Mouse (Mus musculus) lung, postnatal 10 days (tissue): ENCODE data around the gene Ccdc30.

Source experiments
- DNase-seq: peaks from one replicate; pipeline ENCODE4 v3.0.0; 2021

The Ccdc30 gene

GRCm38 (mm10) chr4:119415072-119415753, at the start of gene Ccdc30:
Gene Ccdc30, minus strand, starts transcription at chr4:119415521.
- DNase-seq, result peak; percentile 95

- no peak for DNase-seq
Measured at GRCm38 (mm10) chr4:119463756-119464419, 48.6 kb upstream of the Ccdc30 start.

GRCm38 (mm10) chr4:119462858-119463755, 47.8 kb upstream of the Ccdc30 start:
- DNase-seq, result peak; percentile 86

DNA sequence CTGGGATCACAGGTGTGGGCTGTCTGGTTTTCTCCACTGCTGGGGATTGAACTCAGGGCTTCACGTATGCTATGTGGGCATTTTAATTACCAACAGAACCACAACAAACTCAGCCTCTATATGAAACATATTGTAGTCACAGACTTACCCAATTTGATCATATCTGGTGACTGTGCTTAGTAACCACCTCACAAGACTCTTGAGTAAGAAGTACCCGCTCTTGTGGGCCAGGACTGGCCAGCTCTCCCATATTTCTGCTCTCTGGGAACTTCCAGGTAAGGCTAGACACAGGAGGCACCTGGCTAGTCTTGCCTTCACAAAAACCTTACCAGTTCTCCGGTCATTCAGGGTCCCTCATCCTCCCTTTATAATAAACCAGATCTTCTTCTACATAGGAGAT, 47.1 kb upstream of the Ccdc30 start:
- DNase-seq, result no peak

- peak; percentile 81 for DNase-seq
Measured at GRCm38 (mm10) chr4:119460728-119461141, 45.4 kb upstream of the Ccdc30 start.

DNA sequence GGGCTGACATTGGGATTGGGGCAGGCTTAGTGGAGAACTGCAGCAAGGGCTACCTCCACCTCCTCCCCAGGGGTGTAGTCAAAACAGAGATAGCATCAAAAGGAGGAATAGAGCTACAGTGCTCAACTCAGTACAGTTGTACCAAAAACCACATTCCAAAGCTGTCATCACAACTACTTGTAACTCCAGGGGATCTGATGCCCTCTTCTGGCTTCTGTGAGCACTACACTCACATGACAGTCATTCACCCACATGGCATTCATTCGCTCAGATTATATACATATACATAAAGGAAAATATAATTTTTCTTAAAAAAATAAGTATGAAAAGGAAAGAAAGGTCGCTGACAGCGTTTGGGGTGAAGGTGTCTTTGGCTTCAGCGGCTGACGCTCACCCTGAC, 45.0 kb upstream of the Ccdc30 start:
- peak; percentile 58 for DNase-seq

DNA sequence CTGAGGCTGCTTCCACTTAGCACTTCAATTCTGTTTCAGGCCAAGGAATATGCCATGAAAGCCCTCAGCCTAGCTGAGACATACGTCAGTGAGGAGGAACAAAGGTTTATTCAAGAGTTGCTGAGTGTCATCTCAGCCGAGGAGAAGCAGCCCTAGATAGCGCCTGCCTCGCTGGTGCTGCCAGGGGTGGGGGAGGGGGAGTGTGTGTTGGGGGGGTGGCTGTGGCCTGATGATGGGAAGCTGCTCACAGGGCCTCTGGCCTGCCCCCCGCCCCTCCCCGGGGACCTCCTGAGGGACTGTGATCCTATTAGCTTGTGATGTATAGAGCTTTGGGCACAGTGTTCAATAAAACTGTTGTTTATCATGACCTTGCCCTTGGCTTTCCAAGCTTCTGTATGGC, 38.2 kb upstream of the Ccdc30 start:
- DNase-seq, result no peak

DNA sequence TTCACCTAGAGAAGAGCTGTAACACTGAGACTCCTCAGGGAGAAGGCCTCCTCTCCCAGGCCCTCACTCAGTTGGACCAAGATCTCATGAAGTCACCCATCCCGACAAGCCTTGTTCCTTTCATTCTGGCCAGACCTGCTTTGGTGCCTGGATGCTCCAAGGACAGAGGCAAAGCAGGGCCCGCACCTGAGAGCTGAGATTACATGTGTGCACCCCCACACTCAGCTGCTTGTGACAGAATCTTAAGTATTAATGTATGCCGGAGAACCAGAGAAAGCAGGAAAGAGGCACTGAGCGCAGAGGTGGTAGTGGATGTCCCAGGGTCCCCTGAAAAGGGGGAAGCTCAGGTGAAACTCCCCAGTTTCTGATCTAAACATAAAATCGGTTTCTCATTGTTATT, 37.8 kb upstream of the Ccdc30 start:
- DNase-seq, result no peak

DNA sequence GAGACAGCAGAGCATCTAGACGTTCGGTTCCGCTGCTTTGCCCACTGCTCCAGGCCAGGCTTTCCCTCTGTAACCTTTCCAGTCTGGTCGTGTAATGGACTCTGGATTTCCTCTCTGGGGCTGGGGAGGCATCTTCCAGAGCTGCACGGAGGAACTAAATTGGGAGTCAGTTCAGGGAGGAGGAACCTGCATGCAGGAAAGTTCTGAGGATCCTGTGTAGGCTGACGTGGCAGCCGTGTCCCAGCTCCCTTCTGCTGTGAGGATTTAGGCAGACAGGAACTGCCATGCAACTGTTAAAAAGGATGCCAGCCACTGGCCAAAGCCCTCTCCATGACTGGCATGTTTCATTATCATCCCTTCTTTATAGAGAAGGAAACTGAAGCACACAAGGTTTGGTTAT, 35.1 kb upstream of the Ccdc30 start:
- no peak for DNase-seq

DNA sequence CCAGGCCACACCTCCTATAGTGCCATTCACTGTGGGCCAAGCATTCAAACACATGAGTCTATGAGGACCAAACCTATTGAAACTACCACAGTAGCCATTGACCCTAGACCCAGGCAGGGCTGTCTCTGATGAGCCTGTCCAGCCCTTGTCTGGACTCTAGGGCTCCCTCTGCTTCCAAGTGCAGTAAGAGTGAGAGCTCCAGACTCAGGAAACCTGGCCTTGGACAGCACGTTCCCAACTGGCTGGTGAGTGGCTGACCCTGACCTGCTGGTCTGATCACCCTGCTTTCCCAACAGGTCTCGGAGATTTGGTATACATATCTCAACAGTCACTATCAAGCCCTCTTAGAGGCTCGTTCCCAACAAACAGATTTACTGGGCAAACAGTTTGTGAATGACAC, 32.5 kb upstream of the Ccdc30 start:
- DNase-seq, result no peak

DNA sequence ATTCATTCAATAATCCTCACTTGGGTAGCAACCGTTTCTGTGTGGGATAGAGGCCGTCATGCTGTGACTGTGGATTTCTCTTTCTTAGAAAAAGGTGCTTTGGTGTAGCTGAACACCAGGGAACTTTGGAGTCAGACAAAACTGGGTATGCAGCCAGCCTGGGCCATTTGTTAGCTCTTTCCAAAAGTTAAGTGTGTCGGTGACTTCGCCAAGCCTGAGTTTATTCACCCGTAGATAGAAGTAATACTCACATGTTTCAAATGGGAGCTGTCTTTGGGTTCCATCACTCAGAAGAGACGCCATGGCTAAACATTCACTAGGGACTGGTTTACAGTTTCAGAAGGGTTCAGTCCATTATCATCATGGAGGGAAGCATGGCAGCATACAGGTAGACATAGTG, 31.9 kb upstream of the Ccdc30 start:
- DNase-seq, result no peak

DNA sequence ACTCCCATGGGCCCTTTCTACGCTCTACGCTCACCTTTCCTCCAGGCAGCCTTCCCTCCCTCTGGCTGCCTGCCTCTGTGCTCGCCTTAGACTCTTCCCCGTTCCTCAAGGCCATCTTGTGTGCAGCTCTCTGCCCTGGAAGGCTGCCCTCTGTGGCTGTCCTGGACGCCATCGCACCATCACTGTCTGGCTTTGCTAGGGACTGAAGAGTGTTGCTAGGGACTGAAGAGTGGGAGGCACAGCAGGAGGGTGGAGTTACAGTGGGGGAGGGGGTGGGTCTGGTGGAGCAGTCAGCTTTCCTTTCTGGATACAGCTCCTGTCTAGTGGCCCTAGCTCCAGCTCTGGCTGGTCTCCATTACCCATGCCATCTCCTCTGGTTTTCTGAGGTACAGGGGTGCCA, 27.2 kb upstream of the Ccdc30 start:
- DNase-seq, result no peak

DNA sequence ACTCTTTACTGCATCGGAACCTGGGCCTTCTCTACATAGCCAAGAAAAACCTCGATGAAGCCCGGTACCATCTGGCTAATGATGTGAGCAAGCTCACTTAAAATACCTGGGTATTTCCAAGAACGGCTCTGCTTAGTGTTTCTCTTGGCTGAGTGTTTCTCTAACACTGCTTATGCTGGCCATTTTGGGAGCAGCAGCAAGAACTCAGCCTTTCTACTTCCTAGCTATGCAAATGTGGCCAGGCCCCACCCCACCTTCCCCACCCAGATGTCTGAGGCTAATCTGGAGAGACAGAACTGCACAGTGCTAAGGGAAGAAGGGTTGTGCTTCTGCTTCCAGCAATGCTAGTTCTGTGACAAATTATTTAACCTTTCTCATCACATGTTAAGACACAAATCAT, 26.5 kb upstream of the Ccdc30 start:
- DNase-seq, result no peak

DNA sequence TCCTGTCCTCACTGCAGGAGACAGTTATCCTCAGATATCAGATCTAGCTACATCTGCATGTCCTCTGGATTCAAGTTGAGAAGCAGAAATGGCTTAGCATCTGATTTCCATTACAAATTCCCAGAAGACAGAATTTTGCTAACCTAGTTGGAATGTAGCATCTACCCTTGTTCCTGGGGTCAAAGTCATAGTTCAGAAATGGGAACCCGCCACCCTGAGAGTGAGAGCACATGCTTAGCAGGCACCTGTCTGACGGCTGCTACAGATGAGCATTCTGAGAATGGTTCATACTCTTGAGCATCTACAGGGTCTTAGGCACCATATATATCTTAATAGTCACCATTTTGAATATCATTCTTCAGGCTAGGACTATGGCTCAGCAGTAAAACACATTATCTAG, 22.6 kb upstream of the Ccdc30 start:
- DNase-seq, result no peak

DNA sequence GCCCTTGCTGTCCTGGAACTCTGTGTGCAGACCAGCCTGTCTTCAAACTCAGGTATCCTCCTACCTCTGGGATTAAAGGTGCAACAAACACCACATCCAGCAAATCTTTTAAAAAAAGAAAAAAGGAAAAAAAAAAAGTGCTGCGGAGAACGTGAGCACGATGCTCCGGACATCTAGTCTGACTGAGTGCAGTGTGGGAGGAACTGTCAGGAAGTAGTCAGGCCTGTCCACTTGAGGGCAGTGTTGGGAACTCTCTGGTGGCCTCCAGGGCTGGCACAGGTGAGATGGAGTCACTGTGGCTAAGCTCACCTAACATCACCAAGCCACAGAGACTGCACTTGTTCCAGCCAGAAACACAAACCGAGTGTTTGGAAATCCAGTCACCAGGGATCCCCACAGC, 15.4 kb upstream of the Ccdc30 start:
- DNase-seq, result peak; percentile 60

GRCm38 (mm10) chr4:119427680-119428079, 12.4 kb upstream of the Ccdc30 start:
- no peak for DNase-seq

GRCm38 (mm10) chr4:119425601-119426000, 10.3 kb upstream of the Ccdc30 start:
- no peak for DNase-seq

GRCm38 (mm10) chr4:119425077-119425476, 9.8 kb upstream of the Ccdc30 start:
- no peak for DNase-seq

- DNase-seq, result peak; percentile 95
Measured at GRCm38 (mm10) chr4:119422294-119422964, 7.1 kb upstream of the Ccdc30 start, which contains the start of the genes Ppcs and Zmynd12. Gene Ppcs, minus strand, starts transcription at chr4:119422420. Gene Zmynd12, plus strand, starts transcription at chr4:119422814.

GRCm38 (mm10) chr4:119421921-119422293, 6.6 kb upstream of the Ccdc30 start:
- peak; percentile 45 for DNase-seq

GRCm38 (mm10) chr4:119421191-119421590, 5.9 kb upstream of the Ccdc30 start:
- DNase-seq, result no peak

GRCm38 (mm10) chr4:119417894-119418293, 2.6 kb upstream of the Ccdc30 start:
- no peak for DNase-seq

- DNase-seq, result no peak
Measured at GRCm38 (mm10) chr4:119417270-119417669, 1.9 kb upstream of the Ccdc30 start.
